Mouse (Mus musculus): ENCODE results near the gene Bcl2a1b. TPM values are rescaled to one million over a fixed set of nuclear protein-coding genes. Genes with fewer than 3 reads are reported as not detected.
"Not testable (repeated sequence)": the region's sequence is repeated elsewhere in the genome, so short reads cannot be mapped to it uniquely, and the experiment has no call there.

Gene Bcl2a1b
- polyA plus RNA-seq, 1 experiment from 2014 or later: 8.2 TPM

DNA sequence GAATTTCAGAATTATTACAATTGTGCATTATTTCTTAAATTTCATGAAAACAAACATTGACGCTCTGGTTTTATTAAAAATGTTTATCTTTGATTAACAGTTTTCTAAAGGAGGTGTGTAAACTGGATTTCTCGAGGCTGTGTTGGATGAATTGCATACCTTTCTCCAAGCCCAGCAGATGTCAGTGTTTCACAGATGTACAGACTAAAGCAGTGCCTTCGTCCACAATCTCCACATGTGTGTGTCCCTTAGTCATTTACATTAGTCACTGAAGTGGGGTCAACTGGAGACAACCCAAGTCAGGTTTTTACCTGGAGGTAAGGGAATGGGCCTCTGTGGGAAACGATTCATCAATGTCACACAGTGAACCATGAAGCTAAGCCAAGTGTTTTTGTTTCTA is 27.1 kb downstream of the Bcl2a1b start:
- H3K4me1 ChIP-seq (replicated peaks; ENCODE audit: control insufficient read depth, insufficient read depth, low read length): no peaks in the 10 kb centered on the region
- no peaks in the 10 kb centered on the region for H3K9me3 ChIP-seq (ENCODE audit: control insufficient read depth)
- peak; percentile 63 for TF ChIP-seq CTCF (IDR thresholded peaks at IDR 0.05; ENCODE audit: low read depth)
- no peak overlapping the region for H3K9ac ChIP-seq (ENCODE audit: low read depth, low read length)
- H3K4me2 ChIP-seq (replicated peaks; ENCODE audit: low read depth): no peak overlapping the region
- H3K36me3 ChIP-seq (ENCODE audit: control insufficient read depth, insufficient read depth): no peaks in the 10 kb centered on the region
- 55% methylated on average over 4 of the region's 4 CpGs for WGBS
- ATAC-seq: no peak
- H3K27ac ChIP-seq (ENCODE audit: low read depth, low read length): no peak overlapping the region
- no peak overlapping the region for H3K4me3 ChIP-seq (ENCODE audit: low read depth, low read length)
- no peaks in the 10 kb centered on the region for H3K27me3 ChIP-seq (replicated peaks; ENCODE audit: control insufficient read depth, insufficient read depth, low read length)

DNA sequence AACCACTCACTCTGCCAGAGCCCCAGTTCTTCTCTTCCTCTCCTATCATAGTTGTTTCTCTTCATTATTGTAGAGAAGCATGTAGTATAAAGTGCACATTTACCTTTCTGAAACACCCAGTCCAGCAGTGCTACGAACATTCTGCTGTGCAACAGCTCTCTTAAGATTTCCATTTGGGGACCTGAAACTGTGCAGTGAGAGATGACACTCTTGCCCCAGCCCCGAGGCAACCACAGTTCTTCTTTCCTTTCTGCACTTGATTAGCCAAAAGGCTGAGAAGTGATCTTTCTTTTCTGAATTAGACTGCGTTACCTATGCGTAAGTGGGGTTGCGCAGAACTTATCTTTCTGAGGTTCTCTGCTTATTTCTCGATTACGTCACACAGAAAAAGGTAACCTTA is 29.1 kb downstream of the Bcl2a1b start:
- Histone ChIP-seq H3K4me1 (replicated peaks; ENCODE audit: control insufficient read depth, insufficient read depth, low read length) (no peaks in the 10 kb centered on the region), H3K4me3 (ENCODE audit: low read depth, low read length) (no peak overlapping the region), H3K9ac (ENCODE audit: low read depth, low read length) (no peak overlapping the region), H3K27me3 (replicated peaks; ENCODE audit: control insufficient read depth, insufficient read depth, low read length) (no peaks in the 10 kb centered on the region), H3K9me3 (ENCODE audit: control insufficient read depth) (no peaks in the 10 kb centered on the region), H3K27ac (ENCODE audit: low read depth, low read length) (no peak overlapping the region), H3K4me2 (replicated peaks; ENCODE audit: low read depth) (no peak overlapping the region), H3K36me3 (ENCODE audit: control insufficient read depth, insufficient read depth) (no peaks in the 10 kb centered on the region)
- TF ChIP-seq CTCF (IDR thresholded peaks at IDR 0.05; ENCODE audit: low read depth): no peak
- ATAC-seq: no peak
- WGBS: 89% methylated on average over 7 of the region's 7 CpGs

GRCm38 (mm10) chr9:89230897-89231497 is 32.0 kb downstream of the Bcl2a1b start:
- not testable (repeated sequence) for H3K27ac ChIP-seq (ENCODE audit: low read depth, low read length); H3K9me3 ChIP-seq (ENCODE audit: control insufficient read depth); H3K4me1 ChIP-seq (replicated peaks; ENCODE audit: control insufficient read depth, insufficient read depth, low read length); H3K36me3 ChIP-seq (ENCODE audit: control insufficient read depth, insufficient read depth); ATAC-seq; H3K4me3 ChIP-seq (ENCODE audit: low read depth, low read length); H3K27me3 ChIP-seq (replicated peaks; ENCODE audit: control insufficient read depth, insufficient read depth, low read length); H3K4me2 ChIP-seq (replicated peaks; ENCODE audit: low read depth); H3K9ac ChIP-seq (ENCODE audit: low read depth, low read length)
- WGBS: 81% methylated on average over 1 of the region's 2 CpGs
- peak; percentile 60 for TF ChIP-seq CTCF (IDR thresholded peaks at IDR 0.05; ENCODE audit: low read depth)

- H3K36me3 ChIP-seq (ENCODE audit: control insufficient read depth, insufficient read depth); H3K9ac ChIP-seq (ENCODE audit: low read depth, low read length); H3K4me2 ChIP-seq (replicated peaks; ENCODE audit: low read depth); H3K27me3 ChIP-seq (replicated peaks; ENCODE audit: control insufficient read depth, insufficient read depth, low read length); H3K27ac ChIP-seq (ENCODE audit: low read depth, low read length); H3K4me3 ChIP-seq (ENCODE audit: low read depth, low read length); H3K4me1 ChIP-seq (replicated peaks; ENCODE audit: control insufficient read depth, insufficient read depth, low read length); ATAC-seq; H3K9me3 ChIP-seq (ENCODE audit: control insufficient read depth): not testable (repeated sequence)
- WGBS: 86% methylated on average over 4 of the region's 4 CpGs
Measured at GRCm38 (mm10) chr9:89237131-89237530, 38.1 kb downstream of the Bcl2a1b start.

GRCm38 (mm10) chr9:89238976-89239505 is 40.0 kb downstream of the Bcl2a1b start:
- ATAC-seq; H3K4me3 ChIP-seq (ENCODE audit: low read depth, low read length); H3K36me3 ChIP-seq (ENCODE audit: control insufficient read depth, insufficient read depth); H3K27ac ChIP-seq (ENCODE audit: low read depth, low read length); H3K27me3 ChIP-seq (replicated peaks; ENCODE audit: control insufficient read depth, insufficient read depth, low read length); H3K9ac ChIP-seq (ENCODE audit: low read depth, low read length); H3K9me3 ChIP-seq (ENCODE audit: control insufficient read depth); H3K4me2 ChIP-seq (replicated peaks; ENCODE audit: low read depth); H3K4me1 ChIP-seq (replicated peaks; ENCODE audit: control insufficient read depth, insufficient read depth, low read length): not testable (repeated sequence)
- WGBS: 75% methylated on average over 4 of the region's 5 CpGs

GRCm38 (mm10) chr9:89240516-89241019 is 41.6 kb downstream of the Bcl2a1b start:
- H3K4me1 ChIP-seq (replicated peaks; ENCODE audit: control insufficient read depth, insufficient read depth, low read length); H3K27me3 ChIP-seq (replicated peaks; ENCODE audit: control insufficient read depth, insufficient read depth, low read length); ATAC-seq; H3K36me3 ChIP-seq (ENCODE audit: control insufficient read depth, insufficient read depth); H3K9me3 ChIP-seq (ENCODE audit: control insufficient read depth); H3K27ac ChIP-seq (ENCODE audit: low read depth, low read length); H3K4me3 ChIP-seq (ENCODE audit: low read depth, low read length); H3K9ac ChIP-seq (ENCODE audit: low read depth, low read length); H3K4me2 ChIP-seq (replicated peaks; ENCODE audit: low read depth): not testable (repeated sequence)
- 85% methylated on average over 3 of the region's 3 CpGs for WGBS

- H3K4me2 ChIP-seq (replicated peaks; ENCODE audit: low read depth): no peak overlapping the region
- ATAC-seq: no peak
- no peaks in the 10 kb centered on the region for H3K36me3 ChIP-seq (ENCODE audit: control insufficient read depth, insufficient read depth)
- H3K4me3 ChIP-seq (ENCODE audit: low read depth, low read length): no peak overlapping the region
- H3K9ac ChIP-seq (ENCODE audit: low read depth, low read length): no peak overlapping the region
- no peaks in the 10 kb centered on the region for H3K27me3 ChIP-seq (replicated peaks; ENCODE audit: control insufficient read depth, insufficient read depth, low read length)
- no peaks in the 10 kb centered on the region for H3K9me3 ChIP-seq (ENCODE audit: control insufficient read depth)
- TF ChIP-seq CTCF (IDR thresholded peaks at IDR 0.05; ENCODE audit: low read depth): no peak
- no peaks in the 10 kb centered on the region for H3K4me1 ChIP-seq (replicated peaks; ENCODE audit: control insufficient read depth, insufficient read depth, low read length)
- H3K27ac ChIP-seq (ENCODE audit: low read depth, low read length): no peak overlapping the region
- WGBS: 77% methylated on average over 2 of the region's 2 CpGs
Measured at GRCm38 (mm10) chr9:89253400-89253799, 54.4 kb downstream of the Bcl2a1b start.

All from intestine, postnatal 0 days (tissue).